Mouse (Mus musculus): ENCODE measurements around the gene Lsm7. TPM values are rescaled to one million over a fixed set of nuclear protein-coding genes. Genes with fewer than 3 reads are reported as not detected.

Gene Lsm7
- total RNA-seq (2017) = 202 and 278 TPM in 2 replicates

GRCm38 (mm10) chr10:80854913-80855748, at the start of gene Lsm7, which contains the start of gene Sppl2b:
TSS of gene Lsm7 (minus strand) at chr10:80855209.
TSS of gene Sppl2b (plus strand) at chr10:80855275.
- peak; percentile 65 to 66 for ATAC-seq (replicated peaks in 1 of 2; ENCODE audit: insufficient read depth in 1 of 2, low FRiP score in 2 of 2, low TSS enrichment in 1 of 2, low read depth in 1 of 2, poor library complexity in 2 of 2, severe bottlenecking in 2 of 2)

GRCm38 (mm10) chr10:80904709-80905108, 49.7 kb upstream of the Lsm7 start:
- ATAC-seq (replicated peaks in 1 of 2; ENCODE audit: insufficient read depth in 1 of 2, low FRiP score in 2 of 2, low TSS enrichment in 1 of 2, low read depth in 1 of 2, poor library complexity in 2 of 2, severe bottlenecking in 2 of 2) = no peak

GRCm38 (mm10) chr10:80904004-80904693, 49.1 kb upstream of the Lsm7 start:
- ATAC-seq (replicated peaks in 1 of 2; ENCODE audit: insufficient read depth in 1 of 2, low FRiP score in 2 of 2, low TSS enrichment in 1 of 2, low read depth in 1 of 2, poor library complexity in 2 of 2, severe bottlenecking in 2 of 2) = no peak

GRCm38 (mm10) chr10:80903282-80903681, 48.3 kb upstream of the Lsm7 start:
- ATAC-seq (replicated peaks in 1 of 2; ENCODE audit: insufficient read depth in 1 of 2, low FRiP score in 2 of 2, low TSS enrichment in 1 of 2, low read depth in 1 of 2, poor library complexity in 2 of 2, severe bottlenecking in 2 of 2) = no peak

- ATAC-seq (replicated peaks in 1 of 2; ENCODE audit: insufficient read depth in 1 of 2, low FRiP score in 2 of 2, low TSS enrichment in 1 of 2, low read depth in 1 of 2, poor library complexity in 2 of 2, severe bottlenecking in 2 of 2) = no peak
Observed at GRCm38 (mm10) chr10:80902273-80902940, 47.4 kb upstream of the Lsm7 start.

- no peak for ATAC-seq (replicated peaks in 1 of 2; ENCODE audit: insufficient read depth in 1 of 2, low FRiP score in 2 of 2, low TSS enrichment in 1 of 2, low read depth in 1 of 2, poor library complexity in 2 of 2, severe bottlenecking in 2 of 2)
Observed at GRCm38 (mm10) chr10:80901409-80902272, 46.6 kb upstream of the Lsm7 start.

GRCm38 (mm10) chr10:80900318-80901247, 45.6 kb upstream of the Lsm7 start, which contains the start of gene Timm13:
TSS of gene Timm13 (minus strand) at chr10:80900969.
- ATAC-seq (replicated peaks in 1 of 2; ENCODE audit: insufficient read depth in 1 of 2, low FRiP score in 2 of 2, low TSS enrichment in 1 of 2, low read depth in 1 of 2, poor library complexity in 2 of 2, severe bottlenecking in 2 of 2) = peak; percentile 94 to 96

- no peak for ATAC-seq (replicated peaks in 1 of 2; ENCODE audit: insufficient read depth in 1 of 2, low FRiP score in 2 of 2, low TSS enrichment in 1 of 2, low read depth in 1 of 2, poor library complexity in 2 of 2, severe bottlenecking in 2 of 2)
Observed at GRCm38 (mm10) chr10:80899591-80900317, 44.7 kb upstream of the Lsm7 start.

- no peak for ATAC-seq (replicated peaks in 1 of 2; ENCODE audit: insufficient read depth in 1 of 2, low FRiP score in 2 of 2, low TSS enrichment in 1 of 2, low read depth in 1 of 2, poor library complexity in 2 of 2, severe bottlenecking in 2 of 2)
Observed at GRCm38 (mm10) chr10:80899074-80899473, 44.1 kb upstream of the Lsm7 start.

GRCm38 (mm10) chr10:80897861-80898510, 43.0 kb upstream of the Lsm7 start:
- ATAC-seq (replicated peaks in 1 of 2; ENCODE audit: insufficient read depth in 1 of 2, low FRiP score in 2 of 2, low TSS enrichment in 1 of 2, low read depth in 1 of 2, poor library complexity in 2 of 2, severe bottlenecking in 2 of 2) = no peak

GRCm38 (mm10) chr10:80896581-80897485, 41.8 kb upstream of the Lsm7 start:
- ATAC-seq (replicated peaks in 1 of 2; ENCODE audit: insufficient read depth in 1 of 2, low FRiP score in 2 of 2, low TSS enrichment in 1 of 2, low read depth in 1 of 2, poor library complexity in 2 of 2, severe bottlenecking in 2 of 2) = no peak

- no peak for ATAC-seq (replicated peaks in 1 of 2; ENCODE audit: insufficient read depth in 1 of 2, low FRiP score in 2 of 2, low TSS enrichment in 1 of 2, low read depth in 1 of 2, poor library complexity in 2 of 2, severe bottlenecking in 2 of 2)
Observed at GRCm38 (mm10) chr10:80895697-80896096, 40.7 kb upstream of the Lsm7 start.

GRCm38 (mm10) chr10:80895100-80895499, 40.1 kb upstream of the Lsm7 start:
- no peak for ATAC-seq (replicated peaks in 1 of 2; ENCODE audit: insufficient read depth in 1 of 2, low FRiP score in 2 of 2, low TSS enrichment in 1 of 2, low read depth in 1 of 2, poor library complexity in 2 of 2, severe bottlenecking in 2 of 2)

GRCm38 (mm10) chr10:80887181-80887580, 32.2 kb upstream of the Lsm7 start:
- no peak; a peak in 1 of 4 replicates for ATAC-seq (replicated peaks in 1 of 2; ENCODE audit: insufficient read depth in 1 of 2, low FRiP score in 2 of 2, low TSS enrichment in 1 of 2, low read depth in 1 of 2, poor library complexity in 2 of 2, severe bottlenecking in 2 of 2)

Measured in hematopoietic stem cell, adult 5-6 weeks (primary cell).